Mouse (Mus musculus) midbrain, postnatal 0 days (tissue): ENCODE measurements around the gene Phlpp1. TPM values are rescaled to one million over a fixed set of nuclear protein-coding genes. Genes with fewer than 3 reads are reported as not detected.
A peak's percentile ranks its signal among the peaks of the same experiment; 100 is the strongest.

Experiments used
- ATAC-seq: fragments of 200-750 bp; cut with Nextera tagmentation; 2 replicates; pipeline ENCODE4 v1.8.0; 2017; ENCODE audit warnings: moderate number of reproducible peaks, mild to moderate bottlenecking, moderate TSS enrichment, moderate library complexity; ENCODE audit not compliant: low FRiP score
- DNase-seq: peaks from one replicate; pipeline ENCODE4 v3.0.0-alpha.2; 2015; ENCODE audit warnings: low spot score
- H3K27ac ChIP-seq: fragments of 300-500 bp; sonication (generic); 2 replicates; pipeline ENCODE4 v1.5.1; 2014; ENCODE audit warnings: low read depth, mild to moderate bottlenecking, low read length, mixed read lengths
- H3K27me3 ChIP-seq: fragments of 300-500 bp; sonication (generic); 2 replicates; pipeline ENCODE4 v1.6.1; 2014; ENCODE audit warnings: low read length, control low read depth, mixed read lengths; ENCODE audit not compliant: insufficient read depth
- H3K36me3 ChIP-seq: fragments of 300-500 bp; sonication (generic); 2 replicates; pipeline ENCODE4 v1.6.1; 2014; ENCODE audit warnings: low read length, control low read depth, mixed read lengths; ENCODE audit not compliant: insufficient read depth
- H3K4me1 ChIP-seq: fragments of 300-500 bp; sonication (generic); 2 replicates; pipeline ENCODE4 v1.6.1; 2014; ENCODE audit warnings: mild to moderate bottlenecking, control low read depth, antibody characterized with exemption, low read length, mixed read lengths; ENCODE audit not compliant: insufficient read depth
- H3K4me2 ChIP-seq: fragments of 300-500 bp; sonication (generic); 2 replicates; pipeline ENCODE4 v1.6.1; 2014; ENCODE audit warnings: low read depth, mild to moderate bottlenecking, low read length, mixed read lengths; ENCODE audit not compliant: poor library complexity, severe bottlenecking
- H3K4me3 ChIP-seq: fragments of 300-500 bp; sonication (generic); 2 replicates; pipeline ENCODE4 v1.5.1; 2014; ENCODE audit warnings: low read depth, mild to moderate bottlenecking, low read length, moderate library complexity
- H3K9ac ChIP-seq: fragments of 300-500 bp; sonication (generic); replicated peaks from 2 replicates; pipeline ENCODE4 v1.6.1; 2014; ENCODE audit warnings: mild to moderate bottlenecking, low read length, moderate library complexity, mixed read lengths; ENCODE audit not compliant: poor library complexity, severe bottlenecking
- H3K9me3 ChIP-seq: fragments of 300-500 bp; sonication (generic); 2 replicates; pipeline ENCODE4 v1.6.1; 2016; ENCODE audit warnings: low read length, control low read depth
- CTCF ChIP-seq: IDR thresholded peaks from 2 replicates; pipeline ENCODE4 v1.5.1; 2016; ENCODE audit warnings: antibody characterized with exemption, mild to moderate bottlenecking
- WGBS: fragments of 180-500 bp; shearing (Covaris S2); extraction: QIAGEN DNeasy Blood & Tissue Kit; methylation state at CpG from one replicate; pipeline ENCODE4 v1.1.7; 2014; 5-methylcytosine and 5-hydroxymethylcytosine counted together
- polyA plus RNA-seq: library from polyadenylated mRNA; unstranded; fragments of >200 nt; fragmentation: Nextera tagmentation; extraction: Ambion mirVana; gene quantifications from 2 replicates; pipeline ENCODE4 v1.2.1, GENCODE M21; 2015
- total RNA-seq: library from RNA; depleted of rRNA; stranded (reverse); fragments of >200 nt; gene quantifications from 2 replicates; pipeline ENCODE4 v1.2.3, GENCODE M21; 2014

Phlpp1 gene
- total and polyA plus RNA-seq, 2 experiments from 2014 or later, result 5.3 to 34.0 TPM

DNA sequence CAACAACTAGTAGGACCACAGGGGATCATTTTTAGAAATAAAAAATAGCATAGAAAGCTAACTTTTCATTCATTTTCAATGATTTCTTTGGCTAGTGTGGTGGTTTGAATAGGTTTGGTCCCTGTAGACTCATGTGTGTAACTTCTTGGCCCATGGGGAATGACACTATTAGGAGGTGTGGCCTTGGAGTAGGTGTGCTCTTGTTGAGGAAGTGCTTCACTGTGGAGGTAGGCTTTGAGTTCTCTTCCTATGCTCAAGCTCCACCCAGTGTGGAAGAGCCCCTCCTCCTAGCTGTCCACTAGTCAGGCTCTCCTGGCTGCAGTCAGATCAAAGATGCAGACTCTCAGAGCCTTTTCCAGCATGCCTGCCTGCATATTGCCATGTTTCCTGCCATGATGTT, 18.8 kb upstream of the Phlpp1 start:
- Histone ChIP-seq H3K4me2 (no peak overlapping the region), H3K27me3 (no peaks in the 10 kb centered on the region), H3K4me3 (no peak overlapping the region), H3K9me3 (no peaks in the 10 kb centered on the region), H3K9ac (no peak overlapping the region), H3K27ac (no peak overlapping the region), H3K4me1 (no peaks in the 10 kb centered on the region), H3K36me3 (no peaks in the 10 kb centered on the region)
- ATAC-seq (no peak), DNase-seq (no peak)
- no peak for TF ChIP-seq CTCF

DNA sequence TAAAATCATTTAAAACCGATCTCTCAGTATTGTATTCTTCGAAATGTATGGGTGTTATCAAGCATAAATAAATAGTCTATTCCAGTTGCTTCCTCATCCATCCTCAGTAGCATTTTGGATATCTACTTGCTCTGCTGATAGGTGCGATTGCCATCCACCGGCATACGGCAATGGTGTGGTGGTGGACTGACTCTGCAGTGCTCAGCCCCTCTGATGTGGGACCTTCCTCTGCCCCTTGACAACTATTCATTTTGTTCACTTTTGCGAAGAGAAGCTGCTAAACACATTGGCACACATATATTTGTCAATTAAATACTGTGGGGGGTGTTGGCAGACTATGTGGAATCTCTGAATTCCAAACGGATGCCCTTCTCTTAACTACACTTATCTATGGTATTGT, 17.0 kb upstream of the Phlpp1 start:
- H3K27me3 ChIP-seq, result no peaks in the 10 kb centered on the region
- no peak overlapping the region for H3K4me2 ChIP-seq
- H3K4me1 ChIP-seq, result no peaks in the 10 kb centered on the region
- H3K27ac ChIP-seq, result no peak overlapping the region
- no peak overlapping the region for H3K4me3 ChIP-seq
- TF ChIP-seq CTCF, result no peak
- WGBS, result 89% methylated on average over 7 of the region's 7 CpGs
- H3K36me3 ChIP-seq, result no peaks in the 10 kb centered on the region
- H3K9ac ChIP-seq, result no peak overlapping the region
- no peaks in the 10 kb centered on the region for H3K9me3 ChIP-seq
- ATAC-seq, result no peak
- DNase-seq, result no peak

DNA sequence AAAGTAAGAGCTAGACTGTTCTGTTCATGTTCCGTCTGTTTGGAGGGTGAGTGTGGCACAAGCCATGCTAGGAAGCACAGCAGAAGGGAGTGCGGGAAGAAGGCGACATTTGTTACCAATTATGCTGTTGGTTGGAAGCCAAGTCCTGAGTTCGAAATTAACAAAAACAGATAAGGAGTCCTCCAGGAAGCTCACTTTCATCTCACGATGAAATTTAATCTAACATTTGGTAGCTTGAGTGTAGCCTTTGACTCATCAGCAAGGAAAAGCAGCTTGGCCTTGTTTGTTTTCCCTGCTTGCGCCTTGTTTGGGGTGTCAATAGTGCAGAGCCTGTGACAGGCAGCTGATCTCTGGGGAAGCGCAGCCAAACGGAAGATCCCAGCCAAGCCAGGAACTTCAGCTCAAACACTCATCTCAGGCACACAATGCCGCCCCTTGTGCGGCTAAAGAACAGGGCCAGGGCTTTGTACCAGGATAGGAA, 16.4 kb upstream of the Phlpp1 start:
- 56% methylated on average over 10 of the region's 10 CpGs for WGBS

DNA sequence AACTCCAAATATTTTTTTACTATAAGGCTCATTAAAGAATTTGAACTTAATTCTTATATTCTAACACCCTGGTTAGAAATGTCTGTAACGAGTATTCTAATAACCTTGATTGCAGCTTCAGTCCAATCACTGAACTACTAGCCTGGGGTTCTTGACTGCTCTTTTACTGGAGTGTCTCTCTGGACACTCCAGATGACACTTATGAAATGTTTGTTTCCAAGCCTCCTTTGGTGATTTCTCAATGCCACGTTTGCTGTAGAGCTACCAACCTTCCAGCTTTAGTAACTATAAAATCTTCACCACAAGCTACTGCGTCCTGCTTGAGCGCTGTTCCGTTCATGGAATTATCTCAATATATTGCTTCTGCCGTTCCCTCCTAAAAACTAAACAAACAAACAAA, 15.8 kb upstream of the Phlpp1 start:
- 78% methylated on average over 6 of the region's 6 CpGs for WGBS
- no peak overlapping the region for H3K9ac ChIP-seq
- no peaks in the 10 kb centered on the region for H3K4me1 ChIP-seq
- no peaks in the 10 kb centered on the region for H3K36me3 ChIP-seq
- H3K4me3 ChIP-seq, result no peak overlapping the region
- TF ChIP-seq CTCF, result no peak
- ATAC-seq (no peak), DNase-seq (no peak)
- no peak overlapping the region for H3K4me2 ChIP-seq
- H3K27me3 ChIP-seq, result no peaks in the 10 kb centered on the region
- no peak overlapping the region; the same call in 1 of the 2 replicates for H3K27ac ChIP-seq
- H3K9me3 ChIP-seq, result no peaks in the 10 kb centered on the region

More for the DNA sequence above, 16.4 kb upstream of the Phlpp1 start:
- ATAC-seq (peak; percentile 73; the same call in 1 of the 2 replicates), DNase-seq (peak; percentile 63)
- Histone ChIP-seq H3K36me3 (no peaks in the 10 kb centered on the region), H3K4me3 (no peak overlapping the region), H3K27ac (no peak overlapping the region), H3K9me3 (no peaks in the 10 kb centered on the region), H3K9ac (no peak overlapping the region), H3K27me3 (no peaks in the 10 kb centered on the region), H3K4me1 (no peaks in the 10 kb centered on the region), H3K4me2 (no peak overlapping the region)
- TF ChIP-seq CTCF, result no peak

DNA sequence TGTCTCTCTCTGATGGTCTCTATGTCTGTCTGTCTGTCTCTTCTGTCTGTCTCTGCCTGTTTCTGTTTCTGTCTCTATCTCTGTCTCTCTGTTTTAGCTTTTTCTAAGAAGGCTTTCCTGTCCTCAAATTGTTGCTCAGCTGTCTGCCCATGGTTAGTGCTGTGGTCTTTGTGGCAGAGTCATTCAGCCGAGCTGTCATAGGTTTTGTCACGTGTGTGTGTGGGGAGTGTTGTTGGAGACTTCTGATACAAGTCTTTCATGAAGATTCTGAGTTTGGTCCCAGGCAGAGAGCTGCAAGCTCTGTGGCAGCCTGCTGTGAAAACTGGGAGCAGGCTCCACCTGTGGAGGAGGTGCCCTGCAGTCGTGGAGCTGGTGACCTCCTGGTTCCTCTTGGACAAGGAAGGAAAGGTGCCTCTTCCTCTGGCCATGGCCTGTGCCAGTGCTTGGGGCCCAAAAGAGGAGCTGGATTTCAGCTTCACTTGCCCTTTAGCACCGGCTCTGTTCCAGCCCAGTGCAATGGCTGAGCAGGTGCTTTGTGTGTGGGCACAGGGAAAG, 13.5 kb upstream of the Phlpp1 start:
- 77% methylated on average over 4 of the region's 4 CpGs for WGBS
- no peak overlapping the region for H3K9ac ChIP-seq
- no peak for TF ChIP-seq CTCF
- no peaks in the 10 kb centered on the region for H3K4me1 ChIP-seq
- H3K27ac ChIP-seq, result no peak overlapping the region
- H3K4me3 ChIP-seq, result no peak overlapping the region
- no peaks in the 10 kb centered on the region for H3K27me3 ChIP-seq
- no peak overlapping the region for H3K4me2 ChIP-seq
- no peak for DNase-seq
- no peaks in the 10 kb centered on the region for H3K36me3 ChIP-seq
- ATAC-seq, result no peak
- H3K9me3 ChIP-seq, result no peaks in the 10 kb centered on the region

DNA sequence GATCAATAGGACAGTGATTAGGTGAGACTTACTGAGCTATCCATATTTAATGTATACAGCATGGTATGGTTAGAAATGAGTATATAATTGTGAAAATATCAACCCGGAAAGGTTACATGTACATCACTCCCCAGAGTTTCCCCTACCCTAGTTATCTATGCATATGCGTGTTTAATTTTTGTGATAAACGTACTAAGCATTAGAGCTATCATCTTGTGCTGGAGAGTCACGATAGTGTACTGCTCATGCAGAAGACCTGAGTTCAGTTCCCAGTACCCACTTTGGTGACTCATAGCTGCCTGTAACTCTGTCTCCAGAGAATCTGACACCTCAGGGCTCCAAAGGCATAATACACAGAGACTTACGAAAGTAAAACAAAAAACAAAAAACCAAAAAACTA, 11.9 kb upstream of the Phlpp1 start:
- Histone ChIP-seq H3K27me3 (no peaks in the 10 kb centered on the region), H3K4me1 (no peaks in the 10 kb centered on the region), H3K36me3 (no peaks in the 10 kb centered on the region), H3K4me3 (no peak overlapping the region), H3K27ac (no peak overlapping the region), H3K9ac (no peak overlapping the region), H3K4me2 (no peak overlapping the region), H3K9me3 (no peaks in the 10 kb centered on the region)
- no peak for DNase-seq
- TF ChIP-seq CTCF, result no peak
- no peak for ATAC-seq
- 98% methylated on average over 5 of the region's 5 CpGs for WGBS
